Mouse (Mus musculus) hindbrain, embryonic 14.5 days (tissue): ENCODE measurements around the gene Adgrf5. TPM values are rescaled to one million over a fixed set of nuclear protein-coding genes. Genes with fewer than 3 reads are reported as not detected.

Experiments
- ATAC-seq: fragments of 200-750 bp; cut with Nextera tagmentation; 2 replicates; pipeline ENCODE4 v1.8.0; 2017; ENCODE audit warnings: moderate number of reproducible peaks, mild to moderate bottlenecking, moderate TSS enrichment, moderate library complexity; ENCODE audit not compliant: low FRiP score
- DNase-seq: peaks from one replicate; pipeline ENCODE4 v3.0.0-alpha.2; 2015; ENCODE audit warnings: low spot score
- H3K27ac ChIP-seq: fragments of 300-500 bp; sonication (generic); 2 replicates; pipeline ENCODE4 v1.5.1; 2014; ENCODE audit warnings: mild to moderate bottlenecking, moderate library complexity
- H3K27me3 ChIP-seq: fragments of 300-500 bp; sonication (generic); 2 replicates; pipeline ENCODE4 v1.6.1; 2014; ENCODE audit warnings: mild to moderate bottlenecking, low read length, mixed read lengths; ENCODE audit not compliant: control insufficient read depth, insufficient read depth
- H3K36me3 ChIP-seq: fragments of 300-500 bp; sonication (generic); replicated peaks from 2 replicates; pipeline ENCODE4 v1.6.1; 2014; ENCODE audit not compliant: control insufficient read depth, insufficient read depth
- H3K4me1 ChIP-seq: fragments of 300-500 bp; sonication (generic); replicated peaks from 2 replicates; pipeline ENCODE4 v1.6.1; 2014; ENCODE audit warnings: antibody characterized with exemption, low read length, mixed read lengths; ENCODE audit not compliant: control insufficient read depth, insufficient read depth
- H3K4me2 ChIP-seq: fragments of 300-500 bp; sonication (generic); replicated peaks from 2 replicates; pipeline ENCODE4 v1.6.1; 2014; ENCODE audit warnings: mild to moderate bottlenecking, moderate library complexity
- H3K4me3 ChIP-seq: fragments of 300-500 bp; sonication (generic); replicated peaks from 2 replicates; pipeline ENCODE4 v1.5.1; 2014; ENCODE audit warnings: mild to moderate bottlenecking, low read length
- H3K9ac ChIP-seq: fragments of 300-500 bp; sonication (generic); 2 replicates; pipeline ENCODE4 v1.6.1; 2014
- H3K9me3 ChIP-seq: fragments of 300-500 bp; sonication (generic); 2 replicates; pipeline ENCODE4 v1.6.1; 2016; ENCODE audit warnings: low read length; ENCODE audit not compliant: control insufficient read depth
- WGBS: fragments of 180-500 bp; shearing (Covaris S2); extraction: QIAGEN DNeasy Blood & Tissue Kit; methylation state at CpG from one replicate; pipeline ENCODE4 v1.1.7; 2014; 5-methylcytosine and 5-hydroxymethylcytosine counted together
- polyA plus RNA-seq: library from polyadenylated mRNA; unstranded; fragments of >200 nt; fragmentation: Nextera tagmentation; extraction: Ambion mirVana; gene quantifications from 2 replicates; pipeline ENCODE4 v1.2.1, GENCODE M21; 2014

Gene Adgrf5
- polyA plus RNA-seq, 1 experiment from 2014 or later = 9.6 TPM

DNA sequence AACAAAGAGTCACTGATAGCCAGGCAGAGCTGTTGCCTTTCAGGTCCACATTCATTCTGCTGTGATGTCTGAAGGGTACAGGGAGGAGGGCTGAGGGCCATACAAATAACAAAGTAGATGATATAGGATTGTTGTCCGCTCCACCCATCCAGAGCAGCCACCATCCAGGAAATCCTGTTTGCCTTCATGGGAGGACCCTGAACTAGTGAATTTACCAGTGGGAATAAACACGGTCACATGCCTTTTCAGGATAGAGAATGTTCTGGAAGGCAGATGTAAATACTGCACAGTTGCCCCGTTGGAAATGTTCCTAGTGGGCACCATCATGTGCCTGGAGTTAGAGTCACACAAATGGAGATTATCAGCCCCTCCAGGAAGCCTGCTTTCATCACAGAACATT is 60.1 kb downstream of the Adgrf5 start:
- H3K9me3 ChIP-seq = no peaks in the 10 kb centered on the region
- DNase-seq (no peak), ATAC-seq (no peak)
- H3K27ac ChIP-seq = no peak overlapping the region
- 82% methylated on average over 3 of the region's 3 CpGs for WGBS
- no peaks in the 10 kb centered on the region for H3K27me3 ChIP-seq
- no peaks in the 10 kb centered on the region for H3K36me3 ChIP-seq
- H3K4me2 ChIP-seq = no peak overlapping the region
- no peak overlapping the region for H3K9ac ChIP-seq
- no peak overlapping the region for H3K4me3 ChIP-seq
- H3K4me1 ChIP-seq = no peaks in the 10 kb centered on the region

DNA sequence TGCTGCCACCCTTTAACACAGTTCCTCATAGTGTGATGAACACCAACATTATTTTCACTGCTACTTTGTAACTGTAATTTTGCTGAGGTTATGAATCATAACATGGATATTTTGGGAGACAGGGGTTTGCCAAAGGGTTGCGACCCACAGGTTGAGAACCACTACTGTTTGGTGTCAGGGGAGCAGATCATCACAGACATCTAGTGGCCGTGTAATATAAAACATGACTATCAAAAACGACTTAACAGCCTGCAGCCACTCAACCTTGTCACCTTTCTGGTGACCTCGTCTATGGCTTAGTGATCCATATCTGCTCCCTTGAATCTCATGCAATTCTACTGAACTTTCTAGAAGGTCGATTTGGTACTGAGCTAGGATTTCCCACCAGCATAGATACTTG is 63.7 kb downstream of the Adgrf5 start:
- H3K36me3 ChIP-seq = no peaks in the 10 kb centered on the region
- no peak overlapping the region for H3K9ac ChIP-seq
- WGBS = 79% methylated on average over 5 of the region's 5 CpGs
- ATAC-seq = no peak
- no peak overlapping the region for H3K4me3 ChIP-seq
- H3K4me2 ChIP-seq = no peak overlapping the region
- no peak for DNase-seq
- no peaks in the 10 kb centered on the region for H3K4me1 ChIP-seq
- no peaks in the 10 kb centered on the region for H3K27me3 ChIP-seq
- no peaks in the 10 kb centered on the region for H3K9me3 ChIP-seq
- no peak overlapping the region for H3K27ac ChIP-seq

DNA sequence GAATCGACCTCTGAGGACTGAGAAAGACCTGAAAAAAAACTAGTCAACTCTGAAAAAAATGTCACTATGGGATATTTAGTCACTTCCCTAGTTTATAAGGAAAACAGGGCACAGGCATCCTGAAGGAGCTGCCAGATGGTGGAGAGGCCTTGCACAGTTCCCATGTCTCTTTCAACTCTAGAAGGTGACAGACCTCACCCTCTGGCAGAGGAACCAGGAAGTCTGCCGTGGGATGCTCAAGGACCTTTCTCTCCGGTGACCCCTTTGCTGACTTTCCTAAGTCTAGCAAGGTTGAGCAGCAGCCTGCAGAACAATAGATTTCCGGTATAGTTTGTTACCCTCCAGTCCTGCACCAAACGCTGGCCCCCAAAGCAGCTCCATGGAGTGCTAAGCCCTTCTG is 71.4 kb downstream of the Adgrf5 start:
- Histone ChIP-seq H3K4me1 (no peaks in the 10 kb centered on the region), H3K27ac (no peak overlapping the region), H3K36me3 (no peaks in the 10 kb centered on the region), H3K4me2 (no peak overlapping the region), H3K9me3 (no peaks in the 10 kb centered on the region), H3K9ac (no peak overlapping the region), H3K4me3 (no peak overlapping the region), H3K27me3 (no peaks in the 10 kb centered on the region)
- 82% methylated on average over 5 of the region's 5 CpGs for WGBS
- DNase-seq (no peak), ATAC-seq (no peak)

GRCm38 (mm10) chr17:43434485-43434884 is 74.2 kb downstream of the Adgrf5 start:
- Histone ChIP-seq H3K27ac (no peak overlapping the region), H3K9me3 (no peaks in the 10 kb centered on the region), H3K9ac (no peak overlapping the region), H3K36me3 (no peaks in the 10 kb centered on the region), H3K4me3 (no peak overlapping the region), H3K4me1 (no peaks in the 10 kb centered on the region), H3K4me2 (no peak overlapping the region), H3K27me3 (no peaks in the 10 kb centered on the region)
- DNase-seq (no peak), ATAC-seq (no peak)
- WGBS = 79% methylated on average over 8 of the region's 8 CpGs

- no peaks in the 10 kb centered on the region for H3K4me1 ChIP-seq
- no peaks in the 10 kb centered on the region for H3K9me3 ChIP-seq
- DNase-seq = no peak
- H3K9ac ChIP-seq = no peak overlapping the region
- H3K4me2 ChIP-seq = no peak overlapping the region
- H3K4me3 ChIP-seq = no peak overlapping the region
- no peaks in the 10 kb centered on the region for H3K36me3 ChIP-seq
- H3K27ac ChIP-seq = no peak overlapping the region
- H3K27me3 ChIP-seq = no peaks in the 10 kb centered on the region
- ATAC-seq = no peak
- 100% methylated on average over 1 of the region's 1 CpGs for WGBS
Observed at GRCm38 (mm10) chr17:43451216-43451615, 91.0 kb downstream of the Adgrf5 start.

GRCm38 (mm10) chr17:43458598-43458997 is 98.3 kb downstream of the Adgrf5 start:
- WGBS = 8% methylated on average over 9 of the region's 9 CpGs
- Histone ChIP-seq H3K9ac (no peak overlapping the region), H3K4me2 (no peak overlapping the region), H3K27ac (no peak overlapping the region), H3K27me3 (no peaks in the 10 kb centered on the region), H3K4me1 (0 out of 2 replicates have a peak, but pooled peaks cover 3% of the 10 kb centered on the region), H3K36me3 (no peaks in the 10 kb centered on the region), H3K4me3 (no peak overlapping the region), H3K9me3 (no peaks in the 10 kb centered on the region)
- ATAC-seq = no peak
- DNase-seq = peak; percentile 82

GRCm38 (mm10) chr17:43459737-43460230 is 99.5 kb downstream of the Adgrf5 start:
- no peak overlapping the region for H3K9ac ChIP-seq

DNA sequence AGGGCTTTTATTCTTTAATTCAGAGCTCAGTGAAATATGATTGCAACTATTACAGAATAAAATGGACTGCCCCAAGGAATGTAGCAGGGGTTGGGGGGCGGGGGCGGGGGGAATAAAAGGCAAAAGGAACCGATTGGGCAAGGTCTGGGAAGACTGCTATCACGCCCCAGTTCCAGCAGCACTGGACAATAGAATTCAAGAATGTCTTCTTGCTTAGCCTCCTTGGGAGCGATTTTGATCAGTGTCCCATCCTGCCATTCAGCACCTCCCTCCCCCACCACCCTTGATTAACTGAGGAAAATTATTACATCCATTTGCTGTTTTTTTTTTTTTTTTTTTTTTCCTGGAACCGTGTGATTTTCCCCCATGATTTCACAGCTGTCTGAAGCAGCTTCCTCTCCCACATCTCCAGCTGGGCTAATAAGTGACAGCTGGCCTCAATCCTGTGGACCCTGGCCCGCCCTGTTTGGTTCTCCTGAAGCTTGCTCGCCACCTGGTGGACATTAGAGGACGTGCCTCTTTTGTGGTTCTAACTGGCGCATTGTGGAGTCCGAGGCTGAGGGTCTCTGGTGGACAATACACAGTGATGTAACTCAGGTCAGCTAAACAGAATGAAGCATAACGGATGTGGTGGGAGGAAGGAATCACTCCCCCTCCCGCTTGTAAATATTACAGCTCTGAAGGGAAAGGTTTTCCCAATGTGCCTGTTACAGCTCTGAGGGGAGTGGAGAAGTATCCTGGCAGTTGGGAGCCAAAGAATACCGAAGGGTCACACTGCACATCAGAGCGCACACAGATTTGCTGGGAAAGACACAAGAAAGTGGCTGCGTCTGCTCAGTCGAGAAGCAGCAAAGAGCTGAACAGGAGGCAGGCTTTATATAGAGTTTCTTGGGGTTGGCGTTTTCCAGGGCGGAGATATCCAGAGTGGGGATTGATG is 100.3 kb downstream of the Adgrf5 start:
- H3K36me3 ChIP-seq = no peaks in the 10 kb centered on the region
- DNase-seq (peak; percentile 90), ATAC-seq (peak; percentile 96)
- H3K27ac ChIP-seq = no peak overlapping the region
- H3K9ac ChIP-seq = no peak overlapping the region
- WGBS = 33% methylated on average over 19 of the region's 19 CpGs
- H3K4me2 ChIP-seq = peak overlapping the region; percentile 22; the same call in 1 of the 2 replicates
- no peaks in the 10 kb centered on the region for H3K27me3 ChIP-seq
- 0 out of 2 replicates have a peak, but pooled peaks cover 3% of the 10 kb centered on the region for H3K4me1 ChIP-seq
- H3K9me3 ChIP-seq = no peaks in the 10 kb centered on the region
- H3K4me3 ChIP-seq = no peak overlapping the region

More at GRCm38 (mm10) chr17:43459737-43460230, 99.5 kb downstream of the Adgrf5 start:
- 81% methylated on average over 12 of the region's 12 CpGs for WGBS
- Histone ChIP-seq H3K27me3 (no peaks in the 10 kb centered on the region), H3K27ac (no peak overlapping the region), H3K4me1 (0 out of 2 replicates have a peak, but pooled peaks cover 3% of the 10 kb centered on the region), H3K36me3 (no peaks in the 10 kb centered on the region), H3K4me2 (no peak overlapping the region; the same call in 1 of the 2 replicates), H3K9me3 (no peaks in the 10 kb centered on the region), H3K4me3 (no peak overlapping the region)
- ATAC-seq (no peak), DNase-seq (no peak)

- no peak overlapping the region for H3K4me2 ChIP-seq
- no peak overlapping the region for H3K4me3 ChIP-seq
- H3K9me3 ChIP-seq = no peaks in the 10 kb centered on the region
- H3K9ac ChIP-seq = no peak overlapping the region
- no peak for ATAC-seq
- no peaks in the 10 kb centered on the region for H3K36me3 ChIP-seq
- no peak for DNase-seq
- 51% methylated on average over 3 of the region's 3 CpGs for WGBS
- no peaks in the 10 kb centered on the region for H3K27me3 ChIP-seq
- H3K4me1 ChIP-seq = no peaks in the 10 kb centered on the region
- H3K27ac ChIP-seq = no peak overlapping the region
Observed at GRCm38 (mm10) chr17:43470039-43470438, 109.8 kb downstream of the Adgrf5 start.
